Mouse (Mus musculus): Measurements from ENCODE around the gene Dnmt3c. TPM values are rescaled to one million over a fixed set of nuclear protein-coding genes. Genes with fewer than 3 reads are reported as not detected.
"Not testable (repeated sequence)": the region's sequence is repeated elsewhere in the genome, so short reads cannot be mapped to it uniquely, and the experiment has no call there.

Gene Dnmt3c
- not detected for total RNA-seq (2021)
- long read RNA-seq, experiment 1: 0 reads
- long read RNA-seq, experiment 2: 0 reads

GRCm38 (mm10) chr2:153696352-153696751 is at the start of gene Dnmt3c:
Gene Dnmt3c (plus strand): TSS chr2:153696652.
- intact Hi-C loops (cut with DNase I; ENCODE audit: low total_unique reads): no loop called here
- DNase-seq: no peak

GRCm38 (mm10) chr2:153648773-153649297 is 47.6 kb upstream of the Dnmt3c start:
- DNase-seq: no peak
- intact Hi-C loops (cut with DNase I; ENCODE audit: low total_unique reads): no loop called here

GRCm38 (mm10) chr2:153649298-153650013 is 47.0 kb upstream of the Dnmt3c start, which contains the start of gene Dnmt3b:
Gene Dnmt3b (plus strand): TSS chr2:153649450.
- intact Hi-C loops (cut with DNase I; ENCODE audit: low total_unique reads): no loop called here
- peak; percentile 60 for DNase-seq

- intact Hi-C loops (cut with DNase I; ENCODE audit: low total_unique reads): no loop called here
- no peak for DNase-seq
These were observed 46.3 kb upstream of the Dnmt3c start for GRCm38 (mm10) chr2:153650014-153650687.

DNA sequence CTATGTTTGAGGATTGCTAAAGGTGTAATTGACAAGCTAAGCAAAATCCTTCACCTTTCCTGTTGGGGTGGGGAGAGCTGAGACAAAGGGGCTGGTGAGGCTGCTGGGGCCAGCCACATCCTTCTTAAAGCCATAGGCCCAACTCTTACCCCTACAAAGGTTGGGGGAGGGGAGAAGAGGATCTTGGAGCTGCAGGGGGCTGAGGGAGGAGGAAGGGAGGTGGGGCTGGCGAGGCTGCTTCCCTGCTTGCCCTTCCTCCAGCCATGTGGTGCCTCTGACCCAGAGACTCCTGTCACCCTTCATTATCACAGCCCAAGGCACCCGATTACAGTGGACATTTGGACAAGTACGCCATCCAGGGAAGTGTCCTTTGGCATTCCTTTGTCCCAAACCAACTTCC is 44.8 kb upstream of the Dnmt3c start:
- intact Hi-C loops (cut with DNase I; ENCODE audit: low total_unique reads): no loop called here
- DNase-seq: no peak

- DNase-seq; intact Hi-C loops (cut with DNase I; ENCODE audit: low total_unique reads): not testable (repeated sequence)
These were observed 38.8 kb upstream of the Dnmt3c start for GRCm38 (mm10) chr2:153657659-153658058.

- intact Hi-C loops (cut with DNase I; ENCODE audit: low total_unique reads): loop anchor here (10.0 kb wide), 1 partner anchor 274 kb away; the partner anchor contains the start of gene Bpifb4
These were observed 35.8 kb upstream of the Dnmt3c start for GRCm38 (mm10) chr2:153660616-153661015.

GRCm38 (mm10) chr2:153665401-153665800 is 31.1 kb upstream of the Dnmt3c start:
- DNase-seq: no peak

More at GRCm38 (mm10) chr2:153660616-153661015, 35.8 kb upstream of the Dnmt3c start:
- no peak for DNase-seq

GRCm38 (mm10) chr2:153668754-153669376 is 27.6 kb upstream of the Dnmt3c start:
- no peak for DNase-seq

More at GRCm38 (mm10) chr2:153665401-153665800, 31.1 kb upstream of the Dnmt3c start:
- intact Hi-C loops (cut with DNase I; ENCODE audit: low total_unique reads): loop anchor here (10.0 kb wide), 1 partner anchor 269 kb away; the partner anchor contains the start of gene Bpifb4

DNA sequence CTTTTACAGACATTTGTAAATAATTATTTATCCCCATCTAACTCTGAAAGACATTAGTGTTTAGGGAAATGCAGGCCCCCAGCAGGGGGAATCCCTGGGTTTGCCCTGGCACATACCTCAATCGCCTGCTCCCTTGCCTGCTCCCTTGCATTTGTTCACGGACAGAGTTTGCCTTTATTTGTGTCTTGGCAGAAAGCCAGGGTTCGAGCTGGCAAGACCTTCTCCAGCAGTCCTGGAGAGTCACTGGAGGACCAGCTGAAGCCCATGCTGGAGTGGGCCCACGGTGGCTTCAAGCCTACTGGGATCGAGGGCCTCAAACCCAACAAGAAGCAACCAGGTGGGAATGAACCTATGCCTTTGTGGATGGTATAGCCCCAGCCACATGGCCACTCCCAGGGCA is 26.3 kb upstream of the Dnmt3c start:
- intact Hi-C loops (cut with DNase I; ENCODE audit: low total_unique reads): no loop called here
- no peak for DNase-seq

More at GRCm38 (mm10) chr2:153668754-153669376, 27.6 kb upstream of the Dnmt3c start:
- intact Hi-C loops (cut with DNase I; ENCODE audit: low total_unique reads): loop anchor here (10.0 kb wide), 1 partner anchor 266 kb away; the partner anchor contains the start of gene Bpifb4

- DNase-seq: no peak
- intact Hi-C loops (cut with DNase I; ENCODE audit: low total_unique reads): no loop called here
These were observed 23.8 kb upstream of the Dnmt3c start for GRCm38 (mm10) chr2:153672619-153673018.

DNA sequence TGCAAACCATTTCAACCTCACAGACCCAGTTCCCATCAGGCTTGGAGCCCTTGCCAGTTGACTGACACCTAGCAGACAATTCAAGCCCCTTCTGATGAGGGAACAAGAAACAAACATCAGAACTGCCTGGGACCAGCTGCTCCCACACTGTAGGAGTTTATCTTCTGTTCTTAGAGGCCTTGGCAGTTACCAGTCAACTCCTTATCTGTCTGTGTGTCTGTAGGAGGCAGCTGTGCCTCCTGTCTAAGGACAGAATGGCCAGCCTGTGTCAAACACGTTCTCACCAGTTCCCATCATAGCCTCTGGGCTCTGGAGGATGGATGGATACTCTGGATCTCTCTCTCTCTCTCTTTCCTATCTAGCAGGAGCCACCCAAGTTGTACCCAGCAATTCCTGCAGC is 21.1 kb upstream of the Dnmt3c start:
- intact Hi-C loops (cut with DNase I; ENCODE audit: low total_unique reads); DNase-seq: not testable (repeated sequence)

DNA sequence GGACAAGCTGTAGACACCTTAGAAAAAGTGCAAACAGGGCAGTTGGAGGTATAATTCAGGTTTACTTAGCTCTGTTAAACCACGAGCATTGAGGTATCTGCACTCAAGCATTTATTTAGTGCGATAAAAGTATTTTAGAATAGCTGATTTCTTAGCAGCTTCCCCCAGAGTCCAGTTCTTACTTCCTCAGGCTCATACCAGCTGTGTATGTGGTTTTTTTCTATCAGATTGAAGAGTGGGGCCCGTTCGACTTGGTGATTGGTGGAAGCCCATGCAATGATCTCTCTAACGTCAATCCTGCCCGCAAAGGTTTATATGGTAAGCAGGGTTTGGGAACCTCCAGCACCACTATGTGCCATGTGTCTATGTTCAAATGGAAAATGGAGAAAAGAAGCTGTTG is 19.5 kb upstream of the Dnmt3c start:
- DNase-seq: no peak
- intact Hi-C loops (cut with DNase I; ENCODE audit: low total_unique reads): no loop called here

DNA sequence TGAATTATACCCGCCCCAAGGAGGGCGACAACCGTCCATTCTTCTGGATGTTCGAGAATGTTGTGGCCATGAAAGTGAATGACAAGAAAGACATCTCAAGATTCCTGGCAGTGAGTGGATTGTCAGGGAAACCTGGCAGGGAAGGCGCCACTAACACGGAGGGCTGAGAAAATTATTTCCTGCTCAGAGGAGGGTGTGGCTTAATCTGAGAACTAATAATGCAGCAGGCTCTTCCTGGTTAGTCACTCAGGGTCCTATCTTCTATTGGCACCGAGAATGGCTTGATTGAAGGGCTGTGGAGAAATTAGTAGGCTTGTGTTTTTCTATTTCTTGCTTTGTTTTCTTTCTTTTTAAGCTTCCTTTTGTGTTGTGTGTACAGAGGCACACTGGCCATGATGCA is 18.9 kb upstream of the Dnmt3c start:
- no peak for DNase-seq
- intact Hi-C loops (cut with DNase I; ENCODE audit: low total_unique reads): no loop called here

DNA sequence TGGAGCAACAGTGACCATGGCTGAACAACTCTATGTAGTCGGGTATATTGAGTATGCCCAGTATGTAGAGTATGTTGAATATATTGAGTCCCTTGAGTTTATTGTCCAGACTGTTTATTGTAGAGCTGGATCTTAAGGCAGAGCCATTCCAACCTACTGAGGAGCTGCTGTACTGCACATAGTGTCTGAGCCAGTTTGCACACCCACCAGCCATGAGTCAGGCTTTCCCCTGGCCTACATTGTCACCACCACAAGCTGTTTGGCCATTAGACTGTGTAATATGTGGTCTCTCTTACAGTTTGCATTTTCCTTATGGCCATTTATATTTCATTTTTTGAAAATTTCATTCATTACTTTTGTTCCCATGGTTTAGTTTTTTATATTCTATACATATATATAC is 16.5 kb upstream of the Dnmt3c start:
- intact Hi-C loops (cut with DNase I; ENCODE audit: low total_unique reads): no loop called here
- no peak for DNase-seq

DNA sequence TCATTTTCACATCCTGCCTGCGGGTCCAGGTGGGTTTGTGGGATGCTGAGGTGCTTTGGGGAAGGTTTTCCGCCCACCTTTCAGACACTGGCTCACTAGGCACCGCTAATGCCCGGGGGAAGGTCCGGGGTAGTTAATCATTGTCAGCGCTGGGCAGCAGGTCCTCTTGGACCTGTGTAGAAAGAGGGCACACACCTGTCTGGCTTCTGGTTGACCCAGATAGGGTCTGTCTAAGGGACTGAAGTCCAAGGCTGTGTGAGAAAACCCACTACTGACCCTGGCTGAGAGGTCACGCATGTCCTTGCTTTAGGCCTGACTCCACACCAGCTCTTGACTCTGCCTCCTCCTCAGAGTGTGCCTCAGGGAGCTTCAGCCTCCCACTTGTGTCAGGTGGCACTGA is 3.0 kb upstream of the Dnmt3c start:
- intact Hi-C loops (cut with DNase I; ENCODE audit: low total_unique reads); DNase-seq: not testable (repeated sequence)

GRCm38 (mm10) chr2:153694462-153695085 is 1.9 kb upstream of the Dnmt3c start:
- intact Hi-C loops (cut with DNase I; ENCODE audit: low total_unique reads): no loop called here
- DNase-seq: peak; percentile 18

DNA sequence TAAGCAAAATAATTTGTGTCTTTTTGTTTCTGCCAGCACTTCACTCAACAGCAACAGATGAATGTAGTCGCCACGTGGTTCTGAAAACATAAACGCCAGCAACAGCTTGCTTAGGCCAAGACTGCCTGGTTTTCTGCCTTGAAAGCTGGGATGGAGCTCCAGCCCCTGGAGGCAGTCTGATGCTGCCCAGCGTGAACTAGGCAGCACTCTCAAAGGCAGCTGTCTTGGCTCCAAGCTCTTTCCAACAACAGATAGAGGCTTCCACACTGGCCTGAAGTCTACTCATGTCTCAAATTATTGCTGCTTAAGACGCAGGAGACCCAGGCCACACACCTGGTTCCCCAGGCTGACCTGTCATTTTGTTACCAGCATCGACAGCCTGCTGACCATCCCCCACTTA is 6.9 kb downstream of the Dnmt3c start:
- no peak for DNase-seq
- intact Hi-C loops (cut with DNase I; ENCODE audit: low total_unique reads): no loop called here

GRCm38 (mm10) chr2:153710701-153711330 is 14.4 kb downstream of the Dnmt3c start:
- intact Hi-C loops (cut with DNase I; ENCODE audit: low total_unique reads): loop anchor here (5.0 kb wide), 1 partner anchor 141 kb away; no protein-coding TSS in a partner anchor
- DNase-seq: peak; percentile 16
